Mouse (Mus musculus) myocyte (in vitro differentiated cells): ENCODE results near the gene Rhbdd3. TPM values are rescaled to one million over a fixed set of nuclear protein-coding genes. Genes with fewer than 3 reads are reported as not detected.

ENCODE experiments used
- H3K27me3 ChIP-seq: one replicate; pipeline ENCODE4 v1.6.1; 2011; ENCODE audit not compliant: control insufficient read depth, insufficient read depth, insufficient read length
- H3K36me3 ChIP-seq: one replicate; pipeline ENCODE4 v1.6.1; 2011; ENCODE audit not compliant: control insufficient read depth, insufficient read depth
- H3K4me2 ChIP-seq: one replicate; pipeline ENCODE4 v1.6.1; 2011; ENCODE audit warnings: low read depth, control low read depth
- H3K4me3 ChIP-seq: one replicate; pipeline ENCODE4 v1.5.1; 2011; ENCODE audit warnings: mild to moderate bottlenecking, control low read depth, moderate library complexity
- H3K79me2 ChIP-seq: one replicate; pipeline ENCODE4 v1.6.1; 2011; ENCODE audit not compliant: control insufficient read depth, insufficient read depth
- H3ac ChIP-seq: one replicate; pipeline ENCODE4 v1.6.1; 2011; ENCODE audit not compliant: control insufficient read depth, insufficient read length
- CEBPB ChIP-seq: IDR thresholded peaks from 2 replicates; pipeline ENCODE4 v1.6.1; 2011; ENCODE audit warnings: mild to moderate bottlenecking, moderate library complexity; ENCODE audit not compliant: poor library complexity, insufficient read depth, severe bottlenecking
- E2F4 ChIP-seq: IDR thresholded peaks from one replicate; pipeline ENCODE4 v1.6.1; 2011; ENCODE audit warnings: mild to moderate bottlenecking, control low read depth, moderate library complexity; ENCODE audit not compliant: insufficient read depth
- MAX ChIP-seq: IDR thresholded peaks from one replicate; pipeline ENCODE4 v1.6.1; 2011; ENCODE audit warnings: low read depth, mild to moderate bottlenecking, control low read depth
- MYOD1 ChIP-seq, 3 experiments: IDR thresholded peaks; one replicate each; pipeline ENCODE4 v1.6.1; 2011; ENCODE audit warnings: control low read depth in 2 of 3, low read depth in 2 of 3, mild to moderate bottlenecking in 2 of 3, moderate library complexity in 1 of 3; ENCODE audit not compliant: insufficient read length in 2 of 3, control insufficient read depth in 1 of 3
- MYOG ChIP-seq, 3 experiments: IDR thresholded peaks; one replicate each; pipeline ENCODE4 v1.6.1; 2011; ENCODE audit warnings: control low read depth in 2 of 3, low read depth in 2 of 3, mild to moderate bottlenecking in 2 of 3; ENCODE audit not compliant: insufficient read length in 2 of 3, control insufficient read depth in 1 of 3, insufficient read depth in 1 of 3
- POLR2A ChIP-seq: IDR thresholded peaks from one replicate; pipeline ENCODE4 v1.6.1; 2011; ENCODE audit warnings: low read depth, mild to moderate bottlenecking, control low read depth, moderate library complexity; ENCODE audit not compliant: insufficient read length
- POLR2AphosphoS2 ChIP-seq: IDR thresholded peaks from one replicate; pipeline ENCODE4 v1.6.1; 2011; ENCODE audit warnings: low read depth, control low read depth; ENCODE audit not compliant: insufficient read length
- REST ChIP-seq: IDR thresholded peaks from one replicate; pipeline ENCODE4 v1.6.1; 2011; ENCODE audit warnings: mild to moderate bottlenecking, control low read depth, moderate library complexity; ENCODE audit not compliant: insufficient read depth, insufficient read length
- SRF ChIP-seq: IDR thresholded peaks from one replicate; pipeline ENCODE4 v1.6.1; 2011; ENCODE audit warnings: low read depth; ENCODE audit not compliant: control insufficient read depth, insufficient read length
- TCF12 ChIP-seq: IDR thresholded peaks from one replicate; pipeline ENCODE4 v1.6.1; 2011; ENCODE audit warnings: mild to moderate bottlenecking, control low read depth; ENCODE audit not compliant: poor library complexity, insufficient read depth, severe bottlenecking
- TCF3 ChIP-seq: IDR thresholded peaks from one replicate; pipeline ENCODE4 v1.6.1; 2011; ENCODE audit warnings: low read depth, control low read depth; ENCODE audit not compliant: insufficient read length
- USF1 ChIP-seq: IDR thresholded peaks from one replicate; pipeline ENCODE4 v1.6.1; 2011; ENCODE audit warnings: low read depth, mild to moderate bottlenecking, control low read depth, moderate library complexity
- polyA plus RNA-seq: library from polyadenylated mRNA; unstranded; fragments of >200 nt; fragmentation: generic; extraction: Trizol; gene quantifications from one replicate; pipeline ENCODE4 v1.2.1, GENCODE M21; 2012; ENCODE audit warnings: missing spikeins

The Rhbdd3 gene
- polyA plus RNA-seq, 1 experiment: 23.6 TPM

GRCm38 (mm10) chr11:5058783-5059182 is 39.9 kb upstream of the Rhbdd3 start:
- Histone ChIP-seq H3K36me3 (no peaks in the 10 kb centered on the region), H3K4me3 (no peak overlapping the region), H3K79me2 (peaks cover 5% of the 10 kb centered on the region), H3K27me3 (no peaks in the 10 kb centered on the region), H3K4me2 (peak overlapping the region; percentile 49), H3ac (no peak overlapping the region)
- TF ChIP-seq SRF (no peak), MYOD1 (IDR thresholded peaks at IDR 0.05; ENCODE audit: control insufficient read depth in 1 of 3, insufficient read length in 2 of 3, low read depth in 2 of 3) (peak in 1 of 3 experiments; percentile 26), TCF12 (no peak), POLR2A (no peak), REST (no peak), CEBPB (no peak), MAX (no peak), POLR2AphosphoS2 (no peak)

- Histone ChIP-seq H3K27me3 (no peaks in the 10 kb centered on the region), H3K79me2 (peaks cover 5% of the 10 kb centered on the region), H3ac (no peak overlapping the region), H3K4me2 (no peak overlapping the region), H3K36me3 (no peaks in the 10 kb centered on the region), H3K4me3 (no peak overlapping the region)
- no peak for TF ChIP-seq MYOD1 (IDR thresholded peaks at IDR 0.05; ENCODE audit: control insufficient read depth in 1 of 3, insufficient read length in 2 of 3, low read depth in 2 of 3)
- TF ChIP-seq REST: no peak
- TF ChIP-seq CEBPB: no peak
- no peak for TF ChIP-seq TCF12
- no peak for TF ChIP-seq POLR2A
- no peak for TF ChIP-seq MYOG (IDR thresholded peaks at IDR 0.05; ENCODE audit: control insufficient read depth in 1 of 3, insufficient read depth in 1 of 3, insufficient read length in 2 of 3, low read depth in 2 of 3)
- TF ChIP-seq USF1: no peak
- TF ChIP-seq TCF3: no peak
- TF ChIP-seq E2F4: no peak
Measured at GRCm38 (mm10) chr11:5059230-5059629, 39.5 kb upstream of the Rhbdd3 start.

- no peak overlapping the region for H3K4me2 ChIP-seq
- H3K27me3 ChIP-seq: no peaks in the 10 kb centered on the region
- TF ChIP-seq POLR2A (peak; percentile 35), POLR2AphosphoS2 (peak; percentile 80), CEBPB (no peak)
- no peak overlapping the region for H3ac ChIP-seq
- no peak overlapping the region for H3K4me3 ChIP-seq
- H3K36me3 ChIP-seq: no peaks in the 10 kb centered on the region
- peaks cover 9% of the 10 kb centered on the region for H3K79me2 ChIP-seq
Measured at GRCm38 (mm10) chr11:5059704-5060156, 39.0 kb upstream of the Rhbdd3 start.

GRCm38 (mm10) chr11:5060756-5061412 is 37.8 kb upstream of the Rhbdd3 start:
- no peak overlapping the region for H3K4me3 ChIP-seq
- TF ChIP-seq TCF12: no peak
- TF ChIP-seq E2F4: no peak
- peak in 2 of 3 experiments; percentile 75 to 76 for TF ChIP-seq MYOD1 (IDR thresholded peaks at IDR 0.05; ENCODE audit: control insufficient read depth in 1 of 3, insufficient read length in 2 of 3, low read depth in 2 of 3)
- no peak for TF ChIP-seq POLR2A
- no peak for TF ChIP-seq USF1
- TF ChIP-seq REST: no peak
- TF ChIP-seq TCF3: no peak
- TF ChIP-seq MAX: no peak
- TF ChIP-seq CEBPB: no peak
- TF ChIP-seq MYOG (IDR thresholded peaks at IDR 0.05; ENCODE audit: control insufficient read depth in 1 of 3, insufficient read depth in 1 of 3, insufficient read length in 2 of 3, low read depth in 2 of 3): peak in 2 of 3 experiments; percentile 54 to 76
- no peak for TF ChIP-seq SRF
- TF ChIP-seq POLR2AphosphoS2: no peak
- H3K27me3 ChIP-seq: no peaks in the 10 kb centered on the region
- H3K36me3 ChIP-seq: no peaks in the 10 kb centered on the region
- H3K4me2 ChIP-seq: peak overlapping the region; percentile 69
- H3K79me2 ChIP-seq: peaks cover 11% of the 10 kb centered on the region
- no peak overlapping the region for H3ac ChIP-seq
